Mouse (Mus musculus) B cell, adult 62 days (primary cell): ENCODE data around the gene Cntn5. TPM values are rescaled to one million over a fixed set of nuclear protein-coding genes. Genes with fewer than 3 reads are reported as not detected.

ENCODE experiments used
- total RNA-seq: library from RNA; stranded (reverse); gene quantifications from 4 replicates; pipeline ENCODE4 v1.2.4, GENCODE M21; 2023

Cntn5 gene
- not detected in 4 replicates for total RNA-seq

DNA sequence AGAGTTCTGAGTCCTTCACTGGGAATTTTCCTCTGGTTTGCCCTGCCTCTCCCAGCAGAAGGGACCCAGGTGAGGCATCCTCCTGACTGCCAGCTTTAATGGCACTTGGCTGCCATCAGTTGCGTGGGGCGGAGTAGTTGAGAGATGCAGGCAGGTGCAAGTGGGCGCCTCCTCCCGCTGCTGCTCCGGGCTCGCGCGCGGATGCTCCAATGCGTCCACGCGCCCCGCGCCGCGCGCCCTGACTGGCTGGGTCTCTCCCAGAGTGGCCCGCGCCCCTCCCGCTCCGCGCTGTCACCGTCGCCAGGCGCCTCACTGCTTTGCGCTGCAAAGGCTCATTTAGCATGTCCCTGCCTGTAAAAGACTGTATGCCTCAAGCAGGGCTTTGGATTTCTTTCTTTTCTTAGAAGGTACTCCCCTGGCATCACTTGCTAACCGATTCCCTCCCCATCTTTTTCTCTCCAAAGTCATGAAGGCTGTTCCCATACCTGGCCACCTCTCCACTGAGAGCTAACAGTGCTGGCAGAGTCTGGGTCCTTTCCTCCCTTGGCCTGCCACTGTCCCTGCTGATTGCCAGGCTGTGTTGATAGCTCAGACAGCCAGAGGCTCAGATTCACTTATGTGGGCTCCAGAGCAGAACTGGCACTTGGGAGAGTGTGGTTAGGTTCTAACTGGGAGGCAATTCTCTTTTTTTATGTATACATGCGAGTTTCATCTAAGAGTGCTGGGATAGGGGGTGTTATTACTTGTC, at the start of gene Cntn5:
Gene Cntn5 (minus strand): TSS at position 160 of the 748 bp plus-strand sequence.

